Mouse (Mus musculus) heart, postnatal 10 days (tissue): Measurements from ENCODE around the gene Phlpp1. TPM values are rescaled to one million over a fixed set of nuclear protein-coding genes. Genes with fewer than 3 reads are reported as not detected.
A peak's percentile ranks its signal among the peaks of the same experiment; 100 is the strongest.

Source experiments
- DNase-seq, 2 experiments: peaks; one replicate each; pipeline ENCODE4 v3.0.0; 2021
- intact Hi-C: fragments of 180-260 bp; cut with DNase I; formaldehyde crosslinking; loops from one replicate; pipeline ENCODE4 v1.15.1; 2025
- total RNA-seq, 2 experiments: library from RNA; stranded (reverse); gene quantifications; 2 replicates each; pipeline ENCODE4 v1.2.3; 2021

Gene Phlpp1
- total RNA-seq, 2 experiments from 2014 or later = 22.4 to 23.5 TPM

DNA sequence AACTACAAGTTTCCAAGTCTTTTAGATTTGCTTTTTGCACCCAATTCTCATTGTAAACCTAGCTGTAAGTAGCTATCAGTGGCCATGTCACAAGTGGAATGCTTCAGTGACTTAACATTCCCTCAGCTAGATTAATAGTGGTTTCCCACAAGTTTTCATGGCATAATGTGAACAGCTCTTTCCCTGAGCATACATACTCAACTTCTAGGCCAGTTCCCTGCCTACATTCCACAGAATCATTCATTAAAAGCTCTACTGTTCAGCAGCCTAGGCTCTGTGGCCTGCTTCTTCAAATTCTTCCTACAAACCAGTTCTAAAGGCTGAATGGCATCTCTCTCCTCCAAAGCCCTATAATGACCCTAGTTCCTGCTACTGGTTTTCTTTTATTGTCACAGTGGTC is 65.4 kb downstream of the Phlpp1 start:
- no peak for DNase-seq
- intact Hi-C loops = no loop called here

DNA sequence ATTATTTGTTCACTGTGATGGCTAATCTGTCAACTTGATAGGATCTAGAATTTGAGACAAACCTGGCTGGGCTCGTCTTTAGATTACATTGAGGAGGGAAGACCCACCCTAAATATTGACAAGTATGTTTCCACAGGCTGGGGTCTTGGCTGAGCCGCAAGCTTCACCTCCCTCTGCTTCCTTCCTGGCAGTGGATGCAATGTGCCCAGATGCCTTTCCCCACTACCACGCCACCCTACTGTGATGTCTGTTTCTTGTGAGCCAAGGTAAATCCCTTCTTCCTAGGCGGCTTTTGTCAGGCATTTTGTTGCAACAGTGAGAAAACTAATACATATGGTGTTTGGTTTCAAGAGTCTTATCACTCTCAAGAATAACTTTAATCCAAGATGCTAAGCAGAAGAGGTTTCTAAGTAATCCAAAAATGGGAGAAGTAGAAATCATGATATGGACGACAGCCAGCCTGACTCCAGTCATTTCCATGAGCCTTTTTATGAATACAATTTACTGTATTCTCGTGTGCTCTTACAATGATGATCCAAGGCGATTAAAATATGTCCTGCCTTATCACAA is 68.6 kb downstream of the Phlpp1 start:
- DNase-seq = no peak
- intact Hi-C loops = loop anchor here (5.0 kb wide), 1 partner anchor 68 kb away; the partner anchor contains the start of gene Phlpp1

DNA sequence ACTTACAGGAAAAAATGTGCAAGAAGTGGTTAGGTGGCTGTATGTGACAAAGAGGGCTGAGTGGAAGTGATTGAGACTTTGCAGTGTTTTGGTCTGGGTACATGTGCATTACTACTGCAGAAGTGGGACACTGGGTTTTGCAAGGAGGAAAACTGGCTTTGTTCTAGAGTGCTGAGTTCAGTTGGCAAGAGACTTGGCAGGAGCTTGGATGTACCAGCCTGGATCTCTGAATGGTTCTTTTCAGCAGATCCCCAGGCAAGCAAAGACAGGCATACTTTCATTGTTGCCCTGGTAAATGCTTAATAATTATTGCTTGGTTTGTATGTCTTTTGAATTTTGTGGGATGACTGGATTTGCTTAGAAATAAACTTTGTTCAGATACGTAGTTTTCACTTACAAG is 69.5 kb downstream of the Phlpp1 start:
- no peak for DNase-seq
- intact Hi-C loops = loop anchor here (5.0 kb wide), 1 partner anchor 69 kb away; the partner anchor contains the start of gene Phlpp1

DNA sequence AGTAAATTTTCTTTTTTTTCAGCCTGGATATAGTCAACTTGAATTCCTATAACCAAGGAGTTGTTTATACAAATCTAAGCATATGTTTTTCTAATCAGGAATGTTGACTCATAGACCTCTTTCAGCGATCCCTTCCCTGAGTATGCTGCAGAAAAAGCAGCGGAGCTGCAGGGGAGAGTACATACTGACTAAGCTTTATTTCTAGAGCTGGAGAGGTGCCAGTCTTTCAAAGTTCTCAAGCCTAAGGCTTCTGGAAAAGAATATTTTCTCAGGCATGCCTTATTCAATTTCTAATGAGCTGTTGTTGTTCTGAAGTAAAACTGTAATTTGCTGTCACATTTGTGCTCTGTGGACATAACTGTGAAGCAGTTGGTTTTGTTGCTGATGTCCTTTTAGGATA is 70.6 kb downstream of the Phlpp1 start:
- intact Hi-C loops = loop anchor here (5.0 kb wide), 1 partner anchor 70 kb away; the partner anchor contains the start of gene Phlpp1
- DNase-seq = peak; percentile 44 to 62

DNA sequence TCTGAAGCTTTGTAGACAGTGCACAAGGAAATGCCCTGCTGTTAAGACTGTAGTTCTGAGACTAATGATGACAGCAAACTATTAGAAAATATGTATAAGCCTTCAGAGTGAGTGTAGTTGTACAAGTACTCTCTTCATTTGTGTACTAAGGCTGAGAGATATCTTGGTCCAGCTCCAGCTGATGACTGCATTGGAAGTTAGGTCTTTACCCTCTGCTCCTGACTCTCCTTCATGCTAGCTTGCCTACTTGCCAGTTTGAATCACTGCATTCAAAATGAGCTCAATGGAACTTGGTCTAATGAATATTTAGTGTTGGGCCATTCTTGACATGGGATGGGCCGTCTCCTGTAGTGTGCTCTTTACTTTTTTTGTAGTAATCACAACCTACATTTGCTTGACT is 71.8 kb downstream of the Phlpp1 start:
- intact Hi-C loops = loop anchor here (5.0 kb wide), 1 partner anchor 71 kb away; the partner anchor contains the start of gene Phlpp1
- peak in 1 of 2 experiments; percentile 18 for DNase-seq

DNA sequence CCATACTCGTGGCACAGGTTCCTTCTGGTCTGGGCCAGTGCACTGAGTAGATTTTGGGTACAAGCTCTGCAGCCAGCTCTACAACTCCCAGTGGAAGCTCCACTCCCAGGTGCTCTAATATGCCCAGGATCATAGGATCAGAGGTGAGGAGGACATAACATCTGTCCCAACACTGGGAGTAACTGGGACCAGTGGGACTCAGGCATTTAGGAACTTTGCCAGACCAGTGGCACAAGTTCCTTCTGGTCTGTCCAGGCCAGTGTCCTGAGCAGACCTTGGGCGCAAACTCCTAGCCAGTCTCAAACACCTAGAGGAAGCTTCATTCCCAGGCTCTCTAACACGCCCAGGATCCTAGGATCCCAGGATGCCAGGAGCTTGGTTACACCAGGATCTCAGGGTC is 72.7 kb downstream of the Phlpp1 start:
- peak in 1 of 2 experiments; percentile 22 for DNase-seq

DNA sequence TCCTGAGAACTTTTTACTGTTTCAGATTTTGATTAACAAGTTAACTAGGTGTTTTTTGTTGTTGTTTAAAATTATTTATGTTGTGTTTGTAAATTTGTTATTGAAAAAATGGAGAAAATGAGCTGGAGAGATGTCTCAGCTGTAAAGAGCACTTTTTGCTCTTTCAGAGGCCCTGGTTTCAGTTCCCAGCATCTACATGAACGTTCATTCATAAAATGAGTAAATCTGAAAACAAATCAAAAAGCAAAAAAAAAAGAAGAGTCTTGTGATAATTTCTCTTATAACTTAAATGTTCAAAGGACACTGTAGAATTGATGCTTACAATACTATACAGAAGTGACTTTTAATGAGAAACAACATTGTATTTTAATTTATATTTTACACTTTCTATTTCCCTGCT is 82.5 kb downstream of the Phlpp1 start:
- intact Hi-C loops = no loop called here
- DNase-seq = no peak

More for the DNA sequence above, 72.7 kb downstream of the Phlpp1 start:
- intact Hi-C loops = loop anchor here (5.0 kb wide), 1 partner anchor 72 kb away; the partner anchor contains the start of gene Phlpp1

DNA sequence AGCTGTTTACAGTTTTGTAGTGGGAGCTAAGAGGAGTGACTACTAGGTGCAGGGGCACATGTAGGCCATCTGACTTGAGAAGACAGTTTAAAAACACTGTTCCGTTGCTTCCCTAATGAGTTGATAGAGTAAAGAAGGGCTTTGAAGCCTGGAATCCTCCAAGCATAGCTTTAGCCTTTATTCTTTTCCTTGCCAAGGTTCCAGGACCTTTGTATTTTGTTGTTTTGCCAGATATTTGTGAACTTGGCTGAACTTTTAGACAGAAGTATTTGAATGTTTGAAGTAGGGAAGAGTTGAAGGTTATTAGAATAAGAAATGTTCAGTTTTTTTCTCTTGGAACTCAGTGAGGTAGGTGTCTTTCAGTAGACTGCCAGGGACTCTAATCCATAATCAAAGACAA is 85.6 kb downstream of the Phlpp1 start:
- intact Hi-C loops = no loop called here
- DNase-seq = no peak

DNA sequence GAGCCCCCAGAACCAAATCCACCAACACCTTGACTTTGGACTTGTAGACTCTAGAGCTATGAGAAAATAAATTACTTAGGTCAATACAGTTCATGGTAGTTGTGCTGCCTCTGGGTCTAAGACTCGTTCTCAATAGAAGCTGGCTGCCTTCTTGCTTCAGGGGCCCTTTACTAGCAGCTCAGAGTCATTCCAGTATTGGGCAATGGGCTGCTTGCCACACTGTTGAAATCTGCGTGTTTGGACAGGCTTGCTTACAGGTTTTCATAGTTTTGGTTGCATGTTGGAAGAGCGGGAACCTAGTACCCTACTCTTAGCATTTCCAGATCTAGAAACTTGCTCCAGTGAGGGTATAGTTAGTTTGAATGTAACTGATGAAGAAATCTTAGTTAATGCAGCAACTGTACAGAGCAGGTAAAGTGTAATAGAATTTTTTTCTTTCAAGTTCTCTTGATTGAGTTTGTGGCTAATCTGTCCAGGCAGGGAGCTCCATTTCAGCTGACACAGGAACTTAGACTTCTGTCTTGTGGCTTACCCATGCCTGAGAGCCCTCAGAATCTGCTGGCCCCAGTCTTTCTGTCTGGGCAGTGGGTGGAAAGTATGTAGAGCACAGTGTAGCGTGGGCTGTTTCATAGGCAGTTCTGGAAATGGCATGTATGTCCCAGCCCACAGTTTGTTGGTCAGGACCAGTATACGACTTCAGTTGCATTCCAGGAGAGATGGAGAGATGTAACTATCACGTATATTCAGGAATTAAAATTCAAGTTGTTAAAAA is 96.7 kb downstream of the Phlpp1 start:
- DNase-seq = no peak
- intact Hi-C loops = loop anchor here (5.0 kb wide), 1 partner anchor 96 kb away; the partner anchor contains the start of gene Phlpp1

DNA sequence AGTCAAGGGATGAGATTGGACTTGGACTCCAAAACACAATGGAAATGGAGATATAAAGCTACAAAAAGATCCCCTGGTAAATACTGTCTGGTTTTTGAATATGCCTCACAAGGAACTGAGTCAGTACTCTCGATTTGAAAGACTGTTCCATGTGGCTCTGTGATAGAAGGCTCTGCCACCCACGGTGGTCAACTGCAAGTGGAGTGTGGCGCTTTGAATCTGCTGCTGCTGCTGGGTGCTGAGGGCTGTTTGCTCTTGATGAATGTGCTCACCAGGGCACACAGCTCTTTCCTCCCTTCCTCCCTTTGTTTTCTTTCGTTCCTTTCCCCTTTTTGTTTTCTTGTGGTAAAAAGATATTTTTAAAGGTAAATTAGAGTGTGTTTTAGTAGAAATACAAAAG is 97.8 kb downstream of the Phlpp1 start:
- intact Hi-C loops = loop anchor here (5.0 kb wide), 1 partner anchor 97 kb away; the partner anchor contains the start of gene Phlpp1
- no peak for DNase-seq

DNA sequence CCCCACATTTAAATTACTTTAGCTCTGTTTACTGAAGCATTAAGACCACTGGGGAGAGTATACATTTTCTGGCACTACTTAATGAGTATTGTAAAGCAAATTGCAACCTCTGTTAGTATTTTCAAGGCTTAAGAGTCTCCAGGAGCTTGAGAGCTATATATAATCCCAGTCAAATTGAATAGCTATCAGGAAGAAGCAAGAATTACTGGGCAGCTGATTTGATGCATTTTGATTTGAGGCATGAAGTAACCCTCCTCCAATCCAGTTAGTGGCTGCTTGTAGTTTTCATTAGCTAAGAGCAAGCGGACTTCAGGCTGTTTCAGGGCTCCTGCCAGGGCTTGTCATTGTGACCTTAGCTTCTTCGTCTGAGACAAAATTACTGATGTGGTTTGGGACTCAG is 101.4 kb downstream of the Phlpp1 start:
- no peak for DNase-seq
- intact Hi-C loops = no loop called here

DNA sequence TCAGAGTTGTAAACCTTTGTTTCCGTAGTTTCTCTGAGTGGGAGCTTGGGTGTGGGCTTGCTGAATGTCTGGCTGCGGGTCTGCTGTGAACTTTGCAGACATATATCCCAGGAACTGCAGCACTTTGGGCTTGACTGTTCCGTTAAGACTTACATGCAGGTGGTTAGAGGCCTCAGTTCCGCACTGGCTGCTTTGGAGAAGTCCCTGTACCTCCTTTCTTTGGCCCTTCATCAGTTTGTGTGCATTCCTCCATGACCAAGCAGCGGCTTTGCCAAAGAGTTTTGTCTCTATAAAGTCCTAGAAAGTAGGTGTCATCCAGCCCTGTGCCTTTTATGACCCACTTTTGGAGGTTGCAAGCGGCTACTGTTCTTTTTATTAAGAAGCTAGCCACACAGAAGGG is 102.2 kb downstream of the Phlpp1 start:
- intact Hi-C loops = no loop called here
- DNase-seq = no peak

DNA sequence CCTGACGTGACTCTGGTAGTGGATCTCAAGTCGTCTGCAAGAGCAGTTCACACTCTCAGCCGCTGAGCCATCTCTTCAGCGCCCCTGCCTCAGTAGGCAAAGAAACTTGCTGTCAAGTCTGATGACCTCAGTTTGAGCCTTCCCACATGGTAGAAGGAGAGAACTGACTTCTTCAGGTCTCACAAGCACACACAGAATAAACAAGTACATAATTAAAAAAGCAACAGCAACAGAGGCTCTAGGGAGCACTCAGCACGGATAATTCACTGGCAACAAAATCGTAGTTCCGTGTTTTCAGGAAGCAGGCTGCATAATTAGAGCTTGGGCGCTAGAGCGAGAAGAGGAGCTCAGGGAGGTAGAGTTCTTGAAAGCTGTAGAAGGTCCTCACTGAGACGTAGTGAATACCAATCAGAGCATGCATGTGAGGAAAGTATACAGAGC is 103.0 kb downstream of the Phlpp1 start:
- DNase-seq = no peak
- intact Hi-C loops = no loop called here

DNA sequence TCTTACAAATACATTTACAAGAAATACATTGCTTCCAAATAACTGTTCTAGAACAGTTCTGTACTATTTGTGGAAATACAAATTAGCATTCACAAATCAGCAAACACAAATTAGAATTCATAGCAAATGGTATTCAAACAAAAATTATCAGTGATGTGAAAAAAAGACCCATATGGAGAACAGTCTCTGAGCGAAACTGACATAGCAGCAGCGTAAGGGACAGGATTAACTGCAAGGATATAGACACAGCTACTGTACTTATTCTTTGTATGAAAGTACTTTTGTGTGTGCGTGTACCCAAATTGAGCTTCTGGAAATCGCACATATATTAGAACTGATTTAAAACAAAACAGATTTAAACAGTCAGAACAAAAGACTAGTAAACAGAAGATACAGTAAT is 103.6 kb downstream of the Phlpp1 start:
- no peak for DNase-seq
- intact Hi-C loops = no loop called here

DNA sequence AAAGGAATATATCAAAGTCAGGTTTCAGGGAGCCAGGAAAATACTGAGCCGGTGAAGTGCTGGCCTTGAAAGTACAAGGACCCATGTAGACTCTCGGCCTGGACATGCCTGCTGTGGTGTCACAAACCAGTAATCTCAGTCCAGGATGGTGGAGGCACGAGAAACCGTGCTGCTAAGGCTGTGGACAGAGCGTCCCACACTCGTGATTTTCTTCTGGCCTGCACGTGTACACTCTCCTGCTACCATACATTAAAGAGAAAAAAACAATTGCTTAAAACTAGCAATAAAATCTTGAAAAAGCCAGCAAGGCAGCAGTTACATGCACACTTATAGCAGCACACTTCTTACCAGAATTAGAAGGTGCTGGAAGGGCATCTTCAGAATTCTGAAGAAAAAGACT is 104.2 kb downstream of the Phlpp1 start:
- DNase-seq = no peak
- intact Hi-C loops = no loop called here

DNA sequence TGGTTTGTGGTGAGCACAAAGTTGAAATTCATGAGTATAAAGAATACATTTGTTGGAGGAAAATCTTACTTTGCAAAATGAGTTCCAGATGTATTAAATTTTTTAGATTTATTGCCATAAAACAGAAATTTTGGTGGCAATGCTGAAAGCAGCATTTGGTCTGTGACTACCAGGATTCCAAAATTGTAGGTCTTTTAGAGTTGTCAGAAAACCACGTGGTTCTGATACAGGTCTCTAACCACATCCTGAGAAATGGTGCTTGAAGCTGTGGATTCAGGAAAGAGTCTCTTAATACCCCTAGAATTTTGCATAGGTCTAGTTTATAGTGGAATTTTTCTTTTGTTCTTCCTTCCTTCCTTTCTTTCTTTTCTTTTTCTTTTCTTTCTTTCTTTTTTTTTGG is 105.3 kb downstream of the Phlpp1 start:
- DNase-seq = no peak
- intact Hi-C loops = no loop called here

DNA sequence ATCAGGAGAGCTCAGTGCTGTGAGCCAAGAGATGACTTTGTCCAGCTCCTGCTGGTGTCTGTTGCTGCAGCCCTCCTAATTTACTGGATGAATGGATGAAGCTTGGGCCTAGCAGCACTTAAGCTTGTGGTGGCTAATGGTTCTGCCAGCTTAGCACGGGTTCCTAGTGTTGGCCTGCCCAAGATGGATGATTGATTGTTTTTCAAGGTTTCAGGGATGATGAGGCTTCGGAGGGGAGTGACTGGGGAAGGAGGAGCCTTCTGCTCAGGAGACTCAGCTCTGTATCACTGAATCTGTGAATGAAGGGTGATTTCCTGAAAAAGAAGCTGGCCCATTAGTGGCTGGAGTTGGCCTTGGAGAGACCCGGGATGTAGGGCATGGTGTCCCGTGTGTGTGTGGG is 105.7 kb downstream of the Phlpp1 start:
- no peak for DNase-seq
- intact Hi-C loops = no loop called here

DNA sequence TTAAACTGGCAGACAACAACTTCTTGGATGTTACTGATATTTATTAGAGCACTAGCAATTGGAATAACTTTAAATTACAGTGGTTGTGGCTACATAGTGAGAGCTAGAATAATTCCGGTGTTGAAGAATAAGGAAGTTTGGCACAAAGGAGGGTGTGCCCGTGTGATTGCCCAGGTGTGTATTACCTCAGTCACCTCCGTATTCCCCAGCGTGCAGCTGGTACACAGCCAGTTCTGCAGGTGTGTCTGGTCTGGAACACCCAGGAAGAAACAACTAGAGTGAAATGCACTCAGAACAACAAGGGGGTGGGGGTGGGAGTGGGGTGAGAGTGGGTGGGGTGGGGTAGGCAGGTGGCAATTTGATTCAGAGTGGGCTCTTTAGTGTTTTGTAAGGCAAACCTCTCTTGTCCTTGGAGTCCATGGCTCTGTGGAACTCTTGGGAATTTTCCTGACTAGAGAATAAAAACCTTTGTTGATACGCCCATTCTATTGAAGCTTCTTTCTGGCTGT is 107.1 kb downstream of the Phlpp1 start:
- no peak for DNase-seq
- intact Hi-C loops = no loop called here

DNA sequence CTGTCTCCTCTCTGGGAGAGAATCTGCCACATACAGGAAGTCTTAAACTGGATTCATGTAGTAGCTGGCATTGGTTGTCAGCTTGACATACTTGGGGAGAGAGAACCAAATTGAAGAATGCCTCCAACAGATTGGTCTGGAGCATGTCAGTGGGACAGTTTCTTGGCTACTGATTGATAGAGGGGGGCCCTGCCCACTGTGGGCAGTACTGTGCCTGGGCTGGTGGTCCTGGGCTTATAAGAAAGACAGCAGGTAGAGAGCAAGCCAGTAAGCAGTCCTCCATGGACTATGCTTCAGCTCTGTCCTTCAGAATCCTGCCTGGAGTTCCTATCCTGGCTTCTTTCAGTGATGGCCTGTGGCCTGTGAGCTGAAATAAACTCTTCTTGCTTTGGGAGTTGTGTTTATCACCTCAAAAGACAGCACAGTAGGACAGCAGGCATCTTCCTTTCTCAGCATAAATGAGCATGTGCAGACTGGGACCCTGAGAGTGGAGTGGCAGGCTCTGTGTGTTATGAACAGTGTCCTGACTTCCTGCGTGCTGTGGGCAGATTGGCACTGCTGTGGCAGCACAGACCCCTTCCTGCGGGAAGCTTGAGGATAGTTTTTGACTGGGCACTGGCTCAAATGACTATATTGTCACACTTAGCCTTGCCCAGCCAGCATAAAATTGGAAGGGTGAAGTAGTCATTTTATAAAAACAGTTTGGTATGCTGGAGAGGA is 108.0 kb downstream of the Phlpp1 start:
- intact Hi-C loops = no loop called here
- DNase-seq = peak; percentile 32 to 56

DNA sequence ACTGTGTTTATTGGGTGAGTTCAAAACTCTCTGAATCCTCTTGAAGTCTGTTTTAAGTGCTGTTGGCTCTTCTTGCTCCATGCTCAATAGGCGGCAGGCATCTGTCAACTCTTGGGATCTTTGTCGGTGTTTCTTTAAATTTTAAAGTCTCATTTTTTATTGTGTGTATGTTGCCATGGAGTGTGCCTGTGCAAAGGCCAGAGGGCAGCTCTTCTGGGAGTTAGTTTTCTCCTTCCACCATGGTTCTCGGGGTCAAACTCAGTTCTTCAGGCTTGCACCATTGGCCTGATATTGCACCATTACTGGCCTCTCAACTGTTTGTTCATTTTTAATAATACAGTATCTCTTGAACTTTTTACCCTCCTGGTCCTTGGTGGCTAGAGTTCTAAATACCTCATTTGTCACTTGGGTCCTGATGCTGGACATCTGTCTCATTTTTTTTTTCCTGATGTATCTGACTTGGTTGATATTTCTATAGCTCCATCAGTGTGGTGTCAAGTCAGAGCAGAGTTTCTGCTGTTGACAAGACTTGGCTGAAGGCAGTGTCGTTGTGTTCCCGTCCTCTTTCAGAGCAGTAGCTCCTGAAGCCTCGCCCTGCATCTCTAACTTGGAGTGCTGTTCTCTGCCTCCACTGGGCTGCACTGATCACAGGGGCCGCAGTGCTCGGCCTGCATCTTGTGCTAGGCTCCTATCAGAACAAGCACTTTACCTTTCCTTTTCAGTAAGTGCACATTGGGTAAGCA is 108.8 kb downstream of the Phlpp1 start:
- intact Hi-C loops = no loop called here
- DNase-seq = peak; percentile 54 to 56
